Mouse (Mus musculus) forebrain, embryonic 12.5 days (tissue): ENCODE results near the gene Otud7b. TPM values are rescaled to one million over a fixed set of nuclear protein-coding genes. Genes with fewer than 3 reads are reported as not detected.

Source experiments
- ATAC-seq: fragments of 200-750 bp; cut with Nextera tagmentation; 2 replicates; pipeline ENCODE4 v1.8.0; 2017; ENCODE audit warnings: moderate TSS enrichment; ENCODE audit not compliant: low FRiP score
- H3K27ac ChIP-seq: fragments of 300-500 bp; sonication (generic); 2 replicates; pipeline ENCODE4 v1.5.1; 2016; ENCODE audit warnings: mild to moderate bottlenecking
- H3K27me3 ChIP-seq: fragments of 300-500 bp; sonication (generic); 2 replicates; pipeline ENCODE4 v1.6.1; 2016; ENCODE audit warnings: mild to moderate bottlenecking
- H3K36me3 ChIP-seq: fragments of 300-500 bp; sonication (generic); replicated peaks from 2 replicates; pipeline ENCODE4 v1.6.1; 2016; ENCODE audit warnings: mild to moderate bottlenecking
- H3K4me1 ChIP-seq: fragments of 300-500 bp; sonication (generic); 2 replicates; pipeline ENCODE4 v1.6.1; 2016
- H3K4me2 ChIP-seq: fragments of 300-500 bp; sonication (generic); 2 replicates; pipeline ENCODE4 v1.6.1; 2016; ENCODE audit warnings: mild to moderate bottlenecking, moderate library complexity
- H3K4me3 ChIP-seq: fragments of 300-500 bp; sonication (generic); replicated peaks from 2 replicates; pipeline ENCODE4 v1.5.1; 2016; ENCODE audit warnings: mild to moderate bottlenecking
- H3K9ac ChIP-seq: fragments of 300-500 bp; sonication (generic); 2 replicates; pipeline ENCODE4 v1.6.1; 2016; ENCODE audit warnings: mild to moderate bottlenecking
- H3K9me3 ChIP-seq: fragments of 300-500 bp; sonication (generic); 2 replicates; pipeline ENCODE4 v1.6.1; 2016
- WGBS: fragments of 180-500 bp; shearing (Covaris S2); methylation state at CpG from one replicate; pipeline ENCODE4 v1.1.7; 2016; 5-methylcytosine and 5-hydroxymethylcytosine counted together
- polyA plus RNA-seq: library from polyadenylated mRNA; unstranded; fragments of >200 nt; fragmentation: Nextera tagmentation; extraction: Ambion mirVana; gene quantifications from 2 replicates; pipeline ENCODE4 v1.2.1, GENCODE M21; 2016

The Otud7b gene
- polyA plus RNA-seq, 1 experiment from 2014 or later = 15.5 TPM

DNA sequence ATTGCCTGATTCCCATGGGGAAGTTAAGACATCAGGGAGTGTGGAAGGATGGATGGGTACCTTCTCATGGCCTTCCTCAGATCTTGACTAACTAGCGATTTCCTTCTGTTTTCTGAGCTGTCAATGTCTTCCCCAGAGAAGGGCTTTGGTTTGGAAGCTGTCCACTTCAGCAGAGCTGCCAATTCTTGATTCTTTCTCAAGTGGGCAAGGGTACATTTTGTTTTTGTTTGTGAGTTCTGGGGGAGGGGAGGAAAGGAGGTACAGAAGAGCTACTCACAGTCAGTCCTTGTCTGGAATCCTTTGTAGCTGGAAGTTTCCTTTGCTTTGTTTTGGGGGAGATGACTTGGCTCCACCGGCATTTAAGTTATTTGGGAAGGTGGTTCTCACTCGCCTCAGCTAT lies 8.9 kb downstream of the Otud7b start:
- ATAC-seq = no peak
- no peaks in the 10 kb centered on the region for H3K36me3 ChIP-seq
- 66% methylated on average over 3 of the region's 3 CpGs for WGBS
- H3K27ac ChIP-seq = no peak overlapping the region
- no peaks in the 10 kb centered on the region for H3K4me1 ChIP-seq
- no peaks in the 10 kb centered on the region for H3K9me3 ChIP-seq
- H3K27me3 ChIP-seq = no peaks in the 10 kb centered on the region
- H3K4me2 ChIP-seq = no peak overlapping the region
- no peak overlapping the region for H3K4me3 ChIP-seq
- H3K9ac ChIP-seq = no peak overlapping the region

DNA sequence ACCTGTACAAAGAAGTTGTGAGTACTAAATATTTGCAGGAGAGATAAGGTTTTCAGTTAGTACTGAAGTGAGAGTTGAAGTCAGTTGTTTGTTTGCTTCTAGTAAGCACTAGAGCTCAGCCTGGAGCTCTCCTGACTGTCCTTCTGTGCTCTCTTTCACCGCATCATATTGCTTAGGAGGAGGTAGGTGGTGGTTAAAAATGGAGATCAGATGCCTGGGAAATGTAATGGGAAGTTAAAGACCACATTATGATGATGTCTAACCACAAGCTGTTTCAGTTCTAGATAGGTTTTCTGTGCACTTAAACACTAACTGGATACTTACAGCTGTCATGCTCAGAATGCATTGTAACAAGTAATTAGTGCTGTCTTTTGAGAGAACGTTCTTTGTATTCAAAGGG lies 13.8 kb downstream of the Otud7b start:
- Histone ChIP-seq H3K27me3 (no peaks in the 10 kb centered on the region), H3K4me2 (no peak overlapping the region), H3K9ac (no peak overlapping the region), H3K4me1 (no peaks in the 10 kb centered on the region), H3K36me3 (no peaks in the 10 kb centered on the region), H3K4me3 (no peak overlapping the region), H3K9me3 (no peaks in the 10 kb centered on the region), H3K27ac (no peak overlapping the region)
- no peak for ATAC-seq
- 75% methylated on average over 2 of the region's 2 CpGs for WGBS

DNA sequence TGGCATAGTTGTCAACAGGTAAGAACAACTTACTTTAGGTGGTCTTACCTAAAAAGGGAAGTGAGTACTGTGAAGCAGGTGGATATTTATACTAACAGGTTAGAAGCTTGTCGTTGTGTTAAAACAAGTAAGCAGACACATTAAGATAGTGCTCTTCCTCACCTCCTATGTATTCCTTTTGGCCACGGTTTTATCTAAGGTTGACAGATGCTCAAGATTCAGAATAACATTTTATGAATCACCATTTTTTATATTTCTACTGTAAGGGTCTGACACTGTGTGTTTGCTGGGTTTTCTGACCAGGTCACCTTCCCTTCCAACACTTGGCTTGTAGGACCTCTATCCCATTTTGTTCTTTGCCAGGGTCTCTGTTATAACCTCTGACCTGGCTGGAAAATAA lies 14.4 kb downstream of the Otud7b start:
- Histone ChIP-seq H3K27me3 (no peaks in the 10 kb centered on the region), H3K4me2 (no peak overlapping the region), H3K36me3 (no peaks in the 10 kb centered on the region), H3K9me3 (no peaks in the 10 kb centered on the region), H3K9ac (no peak overlapping the region), H3K4me1 (no peaks in the 10 kb centered on the region), H3K4me3 (no peak overlapping the region), H3K27ac (no peak overlapping the region)
- WGBS = 95% methylated on average over 2 of the region's 2 CpGs
- no peak for ATAC-seq

DNA sequence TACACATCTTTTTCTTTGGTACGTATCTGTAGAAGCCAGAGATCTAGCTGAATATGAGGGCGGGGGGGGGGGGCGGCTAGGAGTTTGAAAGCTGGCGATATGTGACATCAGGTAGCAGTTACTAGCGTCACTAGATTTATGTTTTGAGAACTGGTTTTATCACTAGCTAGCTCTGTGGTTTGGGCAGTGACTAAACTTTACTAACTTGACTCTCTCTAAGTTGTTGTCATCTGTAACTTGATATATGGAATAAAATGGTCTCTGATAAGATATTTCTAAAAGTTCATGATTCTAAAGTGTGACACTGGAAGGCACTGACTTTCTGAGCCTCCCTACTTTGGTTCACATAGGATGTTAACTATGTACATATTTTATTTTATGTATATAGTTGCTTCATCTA lies 19.9 kb downstream of the Otud7b start:
- H3K4me2 ChIP-seq = no peak overlapping the region
- no peak overlapping the region for H3K4me3 ChIP-seq
- no peaks in the 10 kb centered on the region for H3K4me1 ChIP-seq
- H3K9me3 ChIP-seq = no peaks in the 10 kb centered on the region
- no peak overlapping the region for H3K9ac ChIP-seq
- ATAC-seq = no peak
- H3K27ac ChIP-seq = no peak overlapping the region
- 91% methylated on average over 5 of the region's 5 CpGs for WGBS
- no peaks in the 10 kb centered on the region for H3K27me3 ChIP-seq
- no peaks in the 10 kb centered on the region for H3K36me3 ChIP-seq

DNA sequence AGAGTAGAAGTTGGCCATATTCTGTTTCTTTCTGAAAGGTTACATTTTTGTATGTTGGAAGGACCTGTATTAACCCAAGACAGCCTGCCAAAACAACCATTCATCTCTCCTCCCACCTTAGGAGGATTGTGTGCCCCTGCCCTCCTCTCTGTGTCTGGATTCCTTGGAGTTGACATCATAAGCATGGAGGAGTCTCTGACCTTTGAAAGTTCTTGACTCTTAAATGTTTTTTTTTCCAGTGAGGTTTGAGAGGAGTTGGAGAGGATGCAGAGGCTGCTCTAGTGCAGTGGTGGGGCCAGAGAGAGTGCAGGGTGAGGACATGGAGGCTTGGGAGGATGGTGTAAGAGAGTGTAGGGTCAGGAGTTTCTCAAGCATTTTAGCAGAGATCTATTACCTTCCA lies 23.8 kb downstream of the Otud7b start:
- no peak for ATAC-seq
- no peaks in the 10 kb centered on the region for H3K4me1 ChIP-seq
- no peak overlapping the region for H3K4me3 ChIP-seq
- no peaks in the 10 kb centered on the region for H3K36me3 ChIP-seq
- no peaks in the 10 kb centered on the region for H3K9me3 ChIP-seq
- no peak overlapping the region for H3K27ac ChIP-seq
- no peak overlapping the region for H3K9ac ChIP-seq
- no peaks in the 10 kb centered on the region for H3K27me3 ChIP-seq
- no peak overlapping the region for H3K4me2 ChIP-seq

DNA sequence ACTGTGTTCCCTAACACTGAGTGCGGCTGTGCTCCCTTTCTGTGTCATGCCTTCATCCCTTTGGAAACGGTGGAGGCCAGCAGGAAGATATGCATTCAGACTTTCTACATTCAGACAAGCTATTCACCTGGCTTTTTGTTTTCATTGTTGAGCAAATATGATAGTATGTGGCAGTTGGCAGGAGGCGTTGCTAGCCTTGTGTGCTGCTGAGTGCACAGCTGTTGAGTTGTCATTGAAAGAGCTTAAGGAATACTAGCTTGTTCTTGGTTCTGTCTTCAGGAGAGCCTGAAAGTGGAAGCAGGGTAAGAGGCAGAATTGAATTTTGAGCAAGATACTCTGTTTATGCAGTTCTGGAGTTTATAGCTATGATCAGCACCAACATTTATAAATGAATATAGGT lies 28.2 kb downstream of the Otud7b start:
- no peaks in the 10 kb centered on the region for H3K9me3 ChIP-seq
- no peak overlapping the region for H3K4me3 ChIP-seq
- peaks cover 5% of the 10 kb centered on the region; the same call in 1 of the 2 replicates for H3K4me1 ChIP-seq
- ATAC-seq = no peak
- H3K4me2 ChIP-seq = no peak overlapping the region
- H3K27me3 ChIP-seq = no peaks in the 10 kb centered on the region
- no peak overlapping the region for H3K9ac ChIP-seq
- WGBS = 83% methylated on average over 3 of the region's 3 CpGs
- H3K36me3 ChIP-seq = no peaks in the 10 kb centered on the region
- H3K27ac ChIP-seq = no peak overlapping the region

DNA sequence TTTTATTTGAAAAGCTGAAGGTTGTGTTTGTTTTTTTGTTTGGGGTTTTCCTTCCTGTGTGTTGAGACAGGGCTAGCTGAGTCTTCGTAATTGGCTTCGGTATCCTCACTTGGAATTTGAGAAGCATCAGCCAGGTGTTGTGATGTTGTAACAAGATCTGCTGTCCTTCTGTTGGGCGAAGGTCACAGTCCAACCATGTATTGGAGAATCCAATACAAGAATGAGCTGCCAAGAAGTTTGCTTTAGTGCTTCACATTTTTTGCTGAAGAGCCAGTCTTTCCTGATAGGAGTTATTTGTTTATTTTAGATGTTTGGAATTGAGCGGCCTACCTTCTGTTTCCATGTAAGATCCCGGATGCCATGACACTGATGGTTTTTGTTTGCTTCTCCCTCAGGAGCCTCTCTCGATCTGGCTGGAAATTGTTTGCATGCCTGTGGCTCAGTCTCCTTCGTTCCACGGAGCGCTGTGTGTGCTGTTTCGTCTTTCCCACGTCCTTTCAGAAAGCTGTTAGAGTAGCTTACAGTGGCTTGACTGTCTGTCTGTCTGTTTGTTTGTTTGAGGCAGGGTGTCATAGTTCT lies 29.1 kb downstream of the Otud7b start:
- Histone ChIP-seq H3K27ac (no peak overlapping the region), H3K27me3 (no peaks in the 10 kb centered on the region), H3K4me3 (no peak overlapping the region), H3K4me2 (no peak overlapping the region), H3K4me1 (peaks cover 5% of the 10 kb centered on the region; the same call in 1 of the 2 replicates), H3K9ac (no peak overlapping the region), H3K9me3 (no peaks in the 10 kb centered on the region), H3K36me3 (no peaks in the 10 kb centered on the region)
- 74% methylated on average over 11 of the region's 11 CpGs for WGBS
- ATAC-seq = no peak

DNA sequence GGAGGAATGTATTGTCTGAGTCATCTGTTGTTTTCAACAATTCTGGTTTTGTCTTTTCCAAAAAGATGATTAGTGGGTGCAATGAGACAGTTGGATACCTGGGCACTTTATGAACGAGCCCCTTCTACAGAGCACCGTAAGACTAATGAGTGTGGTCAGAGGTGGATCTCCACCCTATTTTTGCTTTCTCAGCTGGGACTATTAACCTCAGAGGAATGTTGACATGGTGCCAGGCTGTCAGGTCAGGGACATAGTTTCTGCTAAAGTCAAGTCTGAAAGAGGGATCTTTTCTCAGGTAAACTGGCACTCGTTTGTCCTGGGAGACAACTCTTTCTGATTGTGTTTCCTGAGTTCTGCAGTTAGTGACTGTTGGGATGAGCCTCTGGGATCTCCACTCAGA lies 30.7 kb downstream of the Otud7b start:
- Histone ChIP-seq H3K27ac (no peak overlapping the region), H3K4me2 (no peak overlapping the region), H3K9ac (no peak overlapping the region), H3K9me3 (no peaks in the 10 kb centered on the region), H3K4me1 (peaks cover 10% of the 10 kb centered on the region), H3K4me3 (no peak overlapping the region), H3K27me3 (no peaks in the 10 kb centered on the region), H3K36me3 (no peaks in the 10 kb centered on the region)
- no peak for ATAC-seq
- 77% methylated on average over 3 of the region's 3 CpGs for WGBS

DNA sequence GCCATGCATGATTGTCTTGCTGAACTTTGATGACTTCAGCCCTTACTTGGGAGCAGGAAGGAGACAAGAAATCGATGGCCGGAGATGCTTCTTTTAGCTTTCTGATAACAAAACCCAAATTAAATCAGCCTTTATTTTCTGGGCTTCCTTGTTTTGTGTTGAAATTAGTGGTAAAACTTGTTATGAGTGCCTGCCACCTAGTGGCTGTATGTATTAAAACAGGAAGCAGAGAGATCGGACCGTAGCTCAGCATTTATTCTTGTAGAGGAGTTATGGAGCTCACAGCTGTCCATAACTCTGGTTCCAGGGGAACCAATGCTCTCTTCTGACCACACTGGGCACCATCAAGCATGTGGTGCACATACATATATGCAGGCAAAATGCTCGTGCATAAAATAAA lies 43.6 kb downstream of the Otud7b start:
- WGBS = 25% methylated on average over 5 of the region's 5 CpGs
- H3K27me3 ChIP-seq = no peaks in the 10 kb centered on the region
- H3K9me3 ChIP-seq = no peaks in the 10 kb centered on the region
- ATAC-seq = no peak
- no peak overlapping the region for H3K27ac ChIP-seq
- H3K36me3 ChIP-seq = peaks cover 45% of the 10 kb centered on the region
- no peak overlapping the region for H3K4me2 ChIP-seq
- no peak overlapping the region for H3K4me3 ChIP-seq
- H3K9ac ChIP-seq = no peak overlapping the region
- H3K4me1 ChIP-seq = no peaks in the 10 kb centered on the region

DNA sequence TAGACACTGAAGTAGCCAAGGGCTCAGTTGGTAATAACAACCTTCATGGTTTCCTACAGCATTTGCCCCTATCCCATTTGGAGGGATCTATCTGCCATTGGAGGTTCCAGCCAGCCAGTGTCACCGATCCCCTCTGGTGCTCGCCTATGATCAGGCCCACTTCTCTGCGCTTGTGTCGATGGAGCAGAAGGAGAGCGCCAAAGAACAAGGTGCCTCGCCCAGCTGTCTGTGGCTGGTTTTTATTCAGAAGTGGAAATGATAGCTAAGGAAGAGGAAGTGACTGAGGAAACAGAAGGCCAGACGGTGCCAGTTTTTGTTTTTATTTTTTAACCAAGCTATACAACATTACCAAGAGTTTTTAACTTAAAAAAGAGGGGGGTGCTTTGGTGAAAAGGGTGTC lies 47.5 kb downstream of the Otud7b start:
- Histone ChIP-seq H3K27me3 (no peaks in the 10 kb centered on the region), H3K9ac (no peak overlapping the region), H3K4me2 (no peak overlapping the region), H3K27ac (no peak overlapping the region), H3K4me1 (no peaks in the 10 kb centered on the region), H3K9me3 (no peaks in the 10 kb centered on the region), H3K4me3 (no peak overlapping the region), H3K36me3 (peaks cover 57% of the 10 kb centered on the region)
- WGBS = 92% methylated on average over 7 of the region's 7 CpGs
- ATAC-seq = no peak

DNA sequence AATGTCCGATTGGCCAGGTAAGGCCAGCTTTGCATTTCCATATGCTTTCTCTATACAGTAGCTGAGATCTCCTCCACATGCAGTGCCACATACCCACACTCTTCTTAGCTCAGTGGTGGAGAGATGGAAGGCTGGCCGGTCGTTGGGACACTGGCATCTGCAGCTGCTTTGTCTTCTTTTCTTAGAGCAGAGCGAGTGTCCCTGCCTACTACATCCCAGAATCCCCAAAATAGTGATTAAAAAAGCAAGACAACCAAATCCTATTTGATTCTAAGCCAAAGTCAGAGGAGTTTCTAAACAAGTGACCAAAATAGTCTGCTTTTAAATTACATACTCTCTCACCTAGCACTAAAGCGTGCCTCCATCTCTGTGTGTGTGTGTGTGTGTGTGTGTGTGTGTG lies 48.3 kb downstream of the Otud7b start:
- no peaks in the 10 kb centered on the region for H3K9me3 ChIP-seq
- WGBS = 94% methylated on average over 5 of the region's 5 CpGs
- ATAC-seq = no peak
- no peak overlapping the region for H3K4me2 ChIP-seq
- no peaks in the 10 kb centered on the region for H3K4me1 ChIP-seq
- peaks cover 57% of the 10 kb centered on the region for H3K36me3 ChIP-seq
- H3K9ac ChIP-seq = no peak overlapping the region
- H3K4me3 ChIP-seq = no peak overlapping the region
- no peaks in the 10 kb centered on the region for H3K27me3 ChIP-seq
- H3K27ac ChIP-seq = no peak overlapping the region

DNA sequence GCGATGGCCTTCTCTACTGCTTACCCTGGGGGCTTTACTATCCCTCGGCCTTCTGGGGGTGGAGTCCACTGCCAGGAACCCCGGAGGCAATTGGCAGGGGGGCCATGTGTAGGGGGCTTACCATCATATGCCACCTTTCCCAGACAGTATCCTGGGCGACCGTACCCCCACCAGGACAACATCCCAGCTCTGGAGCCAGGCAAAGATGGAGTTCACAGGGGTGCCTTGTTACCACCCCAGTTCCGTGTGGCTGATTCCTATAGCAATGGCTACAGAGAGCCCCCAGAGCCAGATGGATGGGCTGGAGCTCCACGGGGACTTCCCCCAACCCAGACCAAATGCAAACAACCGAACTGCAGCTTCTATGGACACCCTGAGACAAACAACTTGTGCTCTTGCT lies 51.2 kb downstream of the Otud7b start:
- H3K27me3 ChIP-seq = no peaks in the 10 kb centered on the region
- no peak overlapping the region for H3K27ac ChIP-seq
- H3K4me1 ChIP-seq = peaks cover 5% of the 10 kb centered on the region
- no peak overlapping the region for H3K4me2 ChIP-seq
- H3K9me3 ChIP-seq = no peaks in the 10 kb centered on the region
- H3K4me3 ChIP-seq = no peak overlapping the region
- peaks cover 55% of the 10 kb centered on the region for H3K36me3 ChIP-seq
- ATAC-seq = no peak
- no peak overlapping the region for H3K9ac ChIP-seq
- WGBS = 87% methylated on average over 8 of the region's 8 CpGs

DNA sequence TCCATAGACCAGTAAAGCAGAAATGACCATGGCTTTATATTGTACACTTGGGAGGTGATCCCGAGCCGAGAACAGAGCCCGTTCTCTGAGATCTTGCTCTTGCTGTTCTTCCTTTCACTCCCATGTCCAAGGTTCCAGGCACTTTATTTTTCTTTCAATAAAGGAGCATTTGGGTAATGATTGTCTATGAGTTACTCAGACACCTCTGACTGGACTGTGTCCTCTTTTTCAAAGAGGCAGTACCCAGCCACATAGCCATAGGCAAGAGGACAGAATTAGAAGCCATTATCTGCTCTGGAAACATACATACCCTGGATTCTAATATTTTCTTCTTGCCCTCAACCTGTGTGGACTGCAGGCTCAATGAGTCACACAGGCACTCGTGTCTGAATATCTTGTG lies 55.5 kb downstream of the Otud7b start:
- 80% methylated on average over 4 of the region's 4 CpGs for WGBS
- Histone ChIP-seq H3K36me3 (peaks cover 12% of the 10 kb centered on the region), H3K27ac (no peak overlapping the region), H3K9me3 (no peaks in the 10 kb centered on the region), H3K4me2 (no peak overlapping the region), H3K4me1 (peaks cover 26% of the 10 kb centered on the region), H3K9ac (no peak overlapping the region), H3K27me3 (no peaks in the 10 kb centered on the region), H3K4me3 (no peak overlapping the region)
- no peak for ATAC-seq
